Mouse (Mus musculus): ENCODE data around the gene Dazap1. TPM values are rescaled to one million over a fixed set of nuclear protein-coding genes. Genes with fewer than 3 reads are reported as not detected.

Dazap1 gene
- polyA plus RNA-seq, 1 experiment from 2014 or later: 64.9 TPM

GRCm38 (mm10) chr10:80296824-80297223 is 35.5 kb downstream of the Dazap1 start:
- no peak for ATAC-seq
- H3K4me1 ChIP-seq: peaks cover 88% of the 10 kb centered on the region
- H3K27me3 ChIP-seq: no peaks in the 10 kb centered on the region
- 79% methylated on average over 5 of the region's 5 CpGs for WGBS
- H3K9me3 ChIP-seq (replicated peaks): no peaks in the 10 kb centered on the region
- peaks cover 24% of the 10 kb centered on the region for H3K36me3 ChIP-seq (ENCODE audit: poor library complexity, severe bottlenecking)
- H3K27ac ChIP-seq: peak overlapping the region; percentile 90
- H3K9ac ChIP-seq: peak overlapping the region; percentile 99
- H3K4me2 ChIP-seq: peak overlapping the region; percentile 86
- H3K4me3 ChIP-seq: peak overlapping the region; percentile 73

DNA sequence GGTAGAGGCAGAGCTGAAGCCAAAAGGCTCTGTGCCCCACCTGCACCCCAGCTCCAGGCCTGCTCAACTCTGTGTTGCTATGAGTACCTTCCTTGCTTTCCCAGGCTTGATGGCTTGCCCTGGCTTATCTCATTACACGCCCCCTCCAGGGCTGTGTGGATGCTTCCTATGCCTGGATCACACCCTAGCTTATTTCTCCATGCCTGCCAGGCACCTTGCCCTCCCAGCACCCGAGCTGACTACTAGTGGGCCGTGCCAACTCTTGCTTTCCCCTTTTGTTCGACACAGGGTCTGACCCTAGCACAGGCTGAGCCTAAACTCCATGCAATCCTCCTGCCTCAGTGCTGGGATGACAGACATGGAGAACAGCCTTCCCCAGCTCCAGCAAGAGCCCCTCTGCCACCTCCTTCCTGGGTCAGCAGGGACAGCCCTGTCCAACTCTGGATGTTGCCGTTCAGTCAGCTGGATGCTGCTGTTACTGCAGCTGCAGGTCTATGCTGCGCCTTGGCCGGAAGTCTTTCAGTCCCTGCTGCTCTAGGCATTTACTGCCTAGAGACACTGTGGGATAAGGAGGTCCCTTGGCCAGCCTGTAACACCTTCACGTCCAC is 36.3 kb downstream of the Dazap1 start:
- Histone ChIP-seq H3K4me1 (peaks cover 93% of the 10 kb centered on the region), H3K9me3 (replicated peaks) (no peaks in the 10 kb centered on the region), H3K27me3 (no peaks in the 10 kb centered on the region), H3K4me3 (peak overlapping the region; percentile 73; the same call in 1 of the 2 replicates), H3K36me3 (ENCODE audit: poor library complexity, severe bottlenecking) (peaks cover 32% of the 10 kb centered on the region), H3K9ac (peak overlapping the region; percentile 99), H3K27ac (peak overlapping the region; percentile 98; the same call in 1 of the 2 replicates), H3K4me2 (peak overlapping the region; percentile 86)
- ATAC-seq: no peak
- WGBS: 73% methylated on average over 8 of the region's 8 CpGs

GRCm38 (mm10) chr10:80298571-80299281 is 37.4 kb downstream of the Dazap1 start:
- peaks cover 36% of the 10 kb centered on the region for H3K36me3 ChIP-seq (ENCODE audit: poor library complexity, severe bottlenecking)

GRCm38 (mm10) chr10:80299301-80299700 is 38.0 kb downstream of the Dazap1 start:
- ATAC-seq: no peak
- Histone ChIP-seq H3K4me1 (peaks cover 94% of the 10 kb centered on the region), H3K36me3 (ENCODE audit: poor library complexity, severe bottlenecking) (peaks cover 36% of the 10 kb centered on the region), H3K4me2 (peak overlapping the region; percentile 86), H3K27me3 (no peaks in the 10 kb centered on the region), H3K9ac (peak overlapping the region; percentile 99), H3K9me3 (replicated peaks) (no peaks in the 10 kb centered on the region), H3K4me3 (peak overlapping the region; percentile 73), H3K27ac (peak overlapping the region; percentile 98)
- 4% methylated on average over 15 of the region's 15 CpGs for WGBS

More at GRCm38 (mm10) chr10:80298571-80299281, 37.4 kb downstream of the Dazap1 start:
- Histone ChIP-seq H3K4me2 (peak overlapping the region; percentile 86), H3K9me3 (replicated peaks) (no peaks in the 10 kb centered on the region), H3K27me3 (no peaks in the 10 kb centered on the region), H3K9ac (peak overlapping the region; percentile 99), H3K4me1 (peaks cover 94% of the 10 kb centered on the region), H3K4me3 (peak overlapping the region; percentile 73), H3K27ac (peak overlapping the region; percentile 98)
- 2% methylated on average over 24 of the region's 26 CpGs for WGBS
- ATAC-seq: peak; percentile 86

- WGBS: 43% methylated on average over 10 of the region's 10 CpGs
- H3K27ac ChIP-seq: peak overlapping the region; percentile 98
- H3K36me3 ChIP-seq (ENCODE audit: poor library complexity, severe bottlenecking): peaks cover 36% of the 10 kb centered on the region
- peak overlapping the region; percentile 86 for H3K4me2 ChIP-seq
- no peaks in the 10 kb centered on the region for H3K9me3 ChIP-seq (replicated peaks)
- H3K4me1 ChIP-seq: peaks cover 94% of the 10 kb centered on the region
- peak overlapping the region; percentile 73 for H3K4me3 ChIP-seq
- peak overlapping the region; percentile 99 for H3K9ac ChIP-seq
- no peaks in the 10 kb centered on the region for H3K27me3 ChIP-seq
- ATAC-seq: no peak
These were observed 38.5 kb downstream of the Dazap1 start for GRCm38 (mm10) chr10:80299824-80300223.

GRCm38 (mm10) chr10:80300672-80301181 is 39.4 kb downstream of the Dazap1 start:
- H3K4me1 ChIP-seq: peaks cover 91% of the 10 kb centered on the region
- H3K27ac ChIP-seq: peak overlapping the region; percentile 98
- H3K4me3 ChIP-seq: peak overlapping the region; percentile 73
- peak overlapping the region; percentile 99 for H3K9ac ChIP-seq
- no peaks in the 10 kb centered on the region for H3K9me3 ChIP-seq (replicated peaks)
- ATAC-seq: peak; percentile 83
- peaks cover 42% of the 10 kb centered on the region for H3K36me3 ChIP-seq (ENCODE audit: poor library complexity, severe bottlenecking)
- H3K4me2 ChIP-seq: peak overlapping the region; percentile 86
- 5% methylated on average over 11 of the region's 11 CpGs for WGBS
- no peaks in the 10 kb centered on the region for H3K27me3 ChIP-seq

DNA sequence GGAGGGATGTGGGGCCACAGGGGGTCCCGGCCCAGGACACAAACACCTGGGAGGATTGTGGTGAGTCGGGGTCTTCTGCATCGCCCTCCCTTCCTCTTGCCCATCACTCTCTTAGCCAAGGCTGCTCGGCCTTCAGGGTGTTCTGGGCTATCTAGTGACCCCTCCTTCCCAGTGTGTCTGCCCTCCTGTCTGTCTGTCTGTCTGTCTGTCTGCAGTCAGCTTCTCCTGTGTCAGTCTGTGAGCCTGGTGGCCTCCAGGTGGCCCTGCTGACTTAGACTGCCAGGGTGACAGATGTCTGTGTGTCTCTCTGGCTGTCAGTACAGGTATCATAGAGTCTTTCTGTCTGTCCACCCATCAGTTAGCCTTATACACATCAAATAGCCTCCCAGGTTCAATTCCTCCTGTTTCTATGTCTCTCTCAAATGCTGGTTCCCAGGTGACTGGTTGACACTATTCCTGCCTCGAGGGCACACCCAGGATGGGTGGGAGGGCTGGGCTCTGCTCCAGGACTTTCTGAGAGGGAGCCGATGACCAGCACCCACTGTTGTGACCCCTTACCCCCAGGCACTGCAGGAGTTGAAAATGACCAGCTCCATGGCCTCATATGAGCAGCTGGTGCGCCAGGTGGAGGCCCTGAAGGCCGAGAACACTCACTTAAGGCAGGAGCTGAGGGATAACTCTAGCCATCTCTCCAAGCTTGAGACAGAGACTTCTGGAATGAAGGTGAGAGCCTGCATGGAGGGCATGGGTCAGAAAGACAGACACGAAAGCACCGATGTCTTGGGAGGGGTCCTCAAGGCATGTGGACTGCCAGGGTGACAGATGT is 40.2 kb downstream of the Dazap1 start:
- H3K27ac ChIP-seq: peak overlapping the region; percentile 98
- peak overlapping the region; percentile 99 for H3K9ac ChIP-seq
- WGBS: 70% methylated on average over 9 of the region's 10 CpGs
- ATAC-seq: no peak; the same call in 1 of the 2 replicates
- H3K4me2 ChIP-seq: peak overlapping the region; percentile 86
- H3K36me3 ChIP-seq (ENCODE audit: poor library complexity, severe bottlenecking): peaks cover 50% of the 10 kb centered on the region
- no peaks in the 10 kb centered on the region for H3K27me3 ChIP-seq
- no peaks in the 10 kb centered on the region for H3K9me3 ChIP-seq (replicated peaks)
- H3K4me3 ChIP-seq: peak overlapping the region; percentile 73
- H3K4me1 ChIP-seq: peaks cover 88% of the 10 kb centered on the region

DNA sequence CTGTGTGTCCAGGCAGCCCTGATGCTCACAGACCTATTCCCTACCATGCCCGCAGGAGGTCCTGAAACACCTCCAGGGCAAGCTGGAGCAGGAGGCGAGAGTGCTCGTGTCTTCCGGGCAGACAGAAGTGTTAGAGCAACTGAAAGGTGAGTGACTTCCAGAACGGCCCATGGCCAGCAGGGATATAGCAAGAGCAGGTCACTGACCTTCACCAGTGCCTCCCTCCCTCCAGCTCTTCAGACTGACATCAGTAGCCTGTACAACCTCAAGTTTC is 40.7 kb downstream of the Dazap1 start:
- peaks cover 83% of the 10 kb centered on the region for H3K4me1 ChIP-seq
- H3K27ac ChIP-seq: peak overlapping the region; percentile 98; the same call in 1 of the 2 replicates
- no peaks in the 10 kb centered on the region for H3K9me3 ChIP-seq (replicated peaks)
- no peak for ATAC-seq
- H3K36me3 ChIP-seq (ENCODE audit: poor library complexity, severe bottlenecking): peaks cover 55% of the 10 kb centered on the region
- peak overlapping the region; percentile 99 for H3K9ac ChIP-seq
- no peaks in the 10 kb centered on the region for H3K27me3 ChIP-seq
- 62% methylated on average over 5 of the region's 5 CpGs for WGBS
- H3K4me2 ChIP-seq: peak overlapping the region; percentile 86
- H3K4me3 ChIP-seq: peak overlapping the region; percentile 73

DNA sequence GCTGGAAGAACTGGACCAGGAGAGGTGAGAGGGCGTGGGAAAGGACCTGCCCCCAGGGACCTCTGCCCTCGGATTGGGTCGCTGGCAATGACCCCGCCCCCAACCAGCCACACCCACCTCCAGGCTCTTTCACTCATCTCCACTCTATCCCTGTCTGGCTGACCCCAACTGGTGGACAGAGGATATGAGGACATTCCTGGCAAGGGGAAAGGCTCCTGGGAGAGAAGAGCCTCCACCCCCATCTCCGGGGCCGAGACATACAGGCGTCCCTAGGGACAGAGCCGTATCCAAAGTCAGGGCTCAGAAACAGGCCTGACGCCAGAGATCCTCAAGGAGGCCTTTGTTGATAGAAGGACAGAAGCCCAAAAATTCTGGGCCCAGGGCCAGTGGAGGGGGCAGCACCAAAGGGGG is 41.2 kb downstream of the Dazap1 start:
- peaks cover 60% of the 10 kb centered on the region for H3K36me3 ChIP-seq (ENCODE audit: poor library complexity, severe bottlenecking)
- peak overlapping the region; percentile 86 for H3K4me2 ChIP-seq
- peaks cover 78% of the 10 kb centered on the region for H3K4me1 ChIP-seq
- no peaks in the 10 kb centered on the region for H3K27me3 ChIP-seq
- H3K4me3 ChIP-seq: peak overlapping the region; percentile 73
- peak overlapping the region; percentile 26; the same call in 1 of the 2 replicates for H3K27ac ChIP-seq
- H3K9me3 ChIP-seq (replicated peaks): no peaks in the 10 kb centered on the region
- WGBS: 21% methylated on average over 9 of the region's 9 CpGs
- H3K9ac ChIP-seq: peak overlapping the region; percentile 99
- ATAC-seq: no peak

DNA sequence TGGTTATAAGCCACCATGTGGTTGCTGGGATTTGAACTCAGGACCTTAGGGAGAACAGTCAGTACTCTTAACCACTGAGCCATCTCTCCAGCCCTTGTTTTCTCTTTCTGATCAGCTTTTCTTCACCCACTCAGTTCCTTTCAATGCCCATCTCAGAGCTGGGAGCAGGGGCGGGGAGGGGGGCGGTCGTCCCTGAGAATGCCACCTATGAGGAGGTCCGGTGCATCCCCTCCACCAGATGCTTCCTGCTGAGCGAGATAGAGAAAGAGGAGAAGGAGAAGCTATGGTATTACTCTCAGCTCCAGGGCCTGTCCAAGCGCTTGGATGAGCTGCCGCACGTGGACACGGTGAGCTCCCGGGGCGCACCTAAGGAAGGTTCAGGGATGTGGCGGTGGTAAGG is 43.2 kb downstream of the Dazap1 start:
- H3K4me3 ChIP-seq: peak overlapping the region; percentile 14; the same call in 1 of the 2 replicates
- H3K4me2 ChIP-seq: peak overlapping the region; percentile 35
- ATAC-seq: no peak
- no peaks in the 10 kb centered on the region for H3K9me3 ChIP-seq (replicated peaks)
- WGBS: 36% methylated on average over 12 of the region's 12 CpGs
- no peaks in the 10 kb centered on the region for H3K27me3 ChIP-seq
- H3K4me1 ChIP-seq: peaks cover 63% of the 10 kb centered on the region
- H3K27ac ChIP-seq: no peak overlapping the region
- H3K9ac ChIP-seq: peak overlapping the region; percentile 40; the same call in 1 of the 2 replicates
- H3K36me3 ChIP-seq (ENCODE audit: poor library complexity, severe bottlenecking): peaks cover 80% of the 10 kb centered on the region

- 32% methylated on average over 25 of the region's 25 CpGs for WGBS
- Histone ChIP-seq H3K4me2 (peak overlapping the region; percentile 35), H3K27me3 (no peaks in the 10 kb centered on the region), H3K4me1 (peaks cover 59% of the 10 kb centered on the region), H3K36me3 (ENCODE audit: poor library complexity, severe bottlenecking) (peaks cover 84% of the 10 kb centered on the region), H3K9me3 (replicated peaks) (no peaks in the 10 kb centered on the region), H3K27ac (no peak overlapping the region), H3K4me3 (peak overlapping the region; percentile 14), H3K9ac (peak overlapping the region; percentile 40; the same call in 1 of the 2 replicates)
- no peak for ATAC-seq
These were observed 43.6 kb downstream of the Dazap1 start for GRCm38 (mm10) chr10:80304862-80305261.

All from forebrain, embryonic 13.5 days (tissue).